Mouse (Mus musculus): ENCODE measurements around the gene Dcxr. TPM values are rescaled to one million over a fixed set of nuclear protein-coding genes. Genes with fewer than 3 reads are reported as not detected.
"Not testable (repeated sequence)": the region's sequence is repeated elsewhere in the genome, so short reads cannot be mapped to it uniquely, and the experiment has no call there.

Gene Dcxr
- total RNA-seq (2021) = 1 to 10 TPM; 8.2 to 9.6 TPM
- long read RNA-seq, experiment 1, partial matches to known transcripts = 1 of 9 reads
- long read RNA-seq, experiment 1, other reads (novel, unspliced or antisense) = 0 of 9 reads
- long read RNA-seq, experiment 2, partial matches to known transcripts = 0 of 7 reads
- long read RNA-seq, experiment 2, other reads (novel, unspliced or antisense) = 0 of 7 reads

DNA sequence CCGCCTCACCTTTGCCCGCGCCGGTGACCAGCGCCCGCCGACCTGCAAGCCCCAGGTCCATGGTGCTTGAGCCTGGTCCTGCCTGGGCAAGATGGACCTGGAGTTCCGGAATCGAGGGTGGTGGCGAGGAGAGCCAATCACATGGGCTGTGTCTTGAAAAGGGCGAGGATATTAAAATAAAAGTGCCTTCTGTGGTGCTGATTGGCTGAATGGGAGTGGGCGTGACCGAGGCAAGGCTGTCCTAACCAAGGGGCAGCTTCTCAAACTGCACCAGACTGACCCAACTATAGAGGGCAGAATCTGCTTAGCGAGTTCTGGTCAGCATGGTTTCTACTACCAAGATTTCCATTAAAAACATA is at the start of gene Dcxr:
Dcxr (minus strand) TSS at position 113 of the 359 bp plus-strand sequence.
- DNase-seq (ENCODE audit: low spot score) = peak; percentile 95

DNA sequence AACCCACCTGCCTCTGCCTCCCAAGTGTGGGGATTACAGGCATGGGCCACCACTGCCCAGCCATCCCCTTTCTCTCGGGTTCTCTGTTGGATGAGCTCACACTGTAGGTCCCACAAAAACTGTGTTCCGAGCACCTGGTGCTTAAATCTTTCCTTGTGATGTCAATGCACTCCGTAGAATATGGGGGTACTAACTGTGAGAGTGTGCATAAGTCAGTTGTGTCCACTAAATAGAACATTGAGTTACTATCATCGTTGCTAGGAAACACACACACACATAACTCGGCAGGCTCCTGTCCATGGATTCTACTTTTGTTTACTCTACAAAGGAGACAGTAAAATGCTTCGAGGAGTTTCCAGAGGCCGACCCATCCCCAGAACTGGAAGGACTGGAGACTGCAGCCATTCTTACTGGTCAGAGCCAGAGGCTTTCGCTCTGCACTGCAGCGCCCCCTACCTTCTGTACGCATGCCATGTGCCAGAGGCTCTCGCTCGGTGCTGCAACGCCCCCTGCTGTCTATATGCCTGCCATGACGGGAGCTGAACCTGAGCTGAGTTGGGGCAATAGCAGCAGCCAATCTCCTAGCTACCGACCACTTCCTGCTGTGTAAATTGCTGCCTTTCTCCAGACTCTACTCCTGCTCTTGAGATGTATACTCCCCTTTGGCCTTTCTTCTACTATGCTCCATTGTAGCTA is 48.8 kb upstream of the Dcxr start:
- DNase-seq (ENCODE audit: low spot score) = peak; percentile 96

DNA sequence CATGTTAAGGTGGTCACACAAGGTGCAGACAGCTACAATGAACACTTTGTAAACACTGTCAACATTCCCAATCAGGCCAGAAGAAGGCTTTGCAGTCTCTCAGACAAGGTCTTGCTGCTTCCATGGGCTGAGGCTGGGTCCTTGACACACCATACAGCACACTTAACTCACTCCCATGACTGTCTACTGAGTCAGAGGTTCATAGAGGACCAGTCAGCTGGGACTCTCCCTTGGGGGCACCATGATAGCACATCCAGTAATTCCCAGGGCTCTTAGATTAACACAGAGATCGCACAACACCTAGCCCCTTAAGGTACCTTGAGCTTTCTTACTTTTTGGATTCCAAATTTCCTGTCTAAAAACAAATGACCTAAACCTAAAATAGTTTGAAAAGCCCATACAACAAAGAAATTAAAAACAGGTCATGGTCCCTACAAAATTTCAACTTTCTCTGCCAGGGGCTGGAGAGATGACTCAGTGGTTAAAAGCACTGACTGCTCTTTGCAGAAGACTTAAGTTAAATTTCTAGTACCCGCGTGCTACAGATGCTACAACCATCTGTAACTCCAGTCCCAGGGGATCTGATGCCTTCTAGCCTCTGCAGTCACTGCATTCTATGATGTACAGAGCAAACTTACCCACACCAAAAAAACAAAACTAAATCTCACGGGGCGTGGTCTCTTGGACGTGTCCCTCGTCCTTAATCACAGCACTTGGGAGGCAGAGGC is 46.5 kb upstream of the Dcxr start:
- DNase-seq (ENCODE audit: low spot score) = no peak

DNA sequence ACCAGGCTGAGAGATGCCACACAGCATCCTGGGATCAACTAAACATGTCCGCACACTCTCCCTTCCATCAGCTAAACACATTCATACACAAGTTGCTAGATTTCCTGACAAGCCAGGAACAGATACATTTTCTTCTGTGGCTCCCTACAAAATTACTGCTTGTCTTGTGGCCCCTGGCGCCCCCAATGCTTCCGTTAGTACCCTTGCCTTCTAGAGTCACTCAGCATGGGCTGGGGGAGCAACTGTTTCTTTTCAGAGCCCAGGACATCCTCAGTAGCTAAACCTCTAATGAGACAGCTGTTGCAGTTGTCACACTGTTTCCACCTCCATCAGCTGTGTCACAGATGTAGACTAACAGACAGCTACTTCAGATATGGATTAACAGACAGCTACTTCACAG is 45.7 kb upstream of the Dcxr start:
- DNase-seq (ENCODE audit: low spot score) = no peak

DNA sequence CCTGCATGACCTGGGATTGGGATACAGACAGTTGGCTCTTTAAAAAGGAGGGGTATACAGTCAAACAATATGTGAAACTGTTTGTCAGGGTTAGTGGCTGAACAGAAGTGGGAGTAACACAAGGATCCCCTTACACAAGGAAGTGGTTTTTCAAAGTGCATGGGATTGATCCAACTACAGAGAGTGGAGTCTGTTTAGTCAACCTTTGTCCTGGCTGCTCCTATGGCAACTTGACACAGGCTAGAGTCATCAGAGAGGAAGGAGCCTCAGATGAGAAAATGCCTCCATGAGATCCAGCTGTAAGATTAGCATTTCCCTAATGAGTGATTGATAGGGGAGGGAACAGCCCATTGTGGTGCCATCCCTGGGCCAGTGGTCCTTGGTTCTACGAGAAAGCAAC is 41.1 kb upstream of the Dcxr start:
- no peak for DNase-seq (ENCODE audit: low spot score)

DNA sequence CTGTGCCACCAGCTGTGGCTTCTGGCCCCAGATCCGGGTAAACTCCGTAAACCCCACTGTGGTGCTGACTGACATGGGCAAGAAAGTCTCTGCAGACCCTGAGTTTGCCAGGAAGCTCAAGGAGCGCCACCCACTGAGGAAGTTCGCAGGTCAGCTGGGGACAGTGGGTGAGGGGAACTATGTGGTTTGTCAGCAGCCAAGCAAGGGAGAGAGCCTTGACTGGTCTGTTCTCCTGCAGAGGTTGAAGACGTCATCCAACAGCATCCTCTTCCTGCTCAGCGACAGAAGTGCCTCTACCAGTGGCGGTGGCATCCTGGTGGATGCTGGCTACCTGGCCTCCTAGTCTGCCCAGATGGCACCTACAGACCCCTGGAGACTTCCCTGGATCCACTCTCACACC is 39.9 kb upstream of the Dcxr start:
- DNase-seq (ENCODE audit: low spot score) = not testable (repeated sequence)

DNA sequence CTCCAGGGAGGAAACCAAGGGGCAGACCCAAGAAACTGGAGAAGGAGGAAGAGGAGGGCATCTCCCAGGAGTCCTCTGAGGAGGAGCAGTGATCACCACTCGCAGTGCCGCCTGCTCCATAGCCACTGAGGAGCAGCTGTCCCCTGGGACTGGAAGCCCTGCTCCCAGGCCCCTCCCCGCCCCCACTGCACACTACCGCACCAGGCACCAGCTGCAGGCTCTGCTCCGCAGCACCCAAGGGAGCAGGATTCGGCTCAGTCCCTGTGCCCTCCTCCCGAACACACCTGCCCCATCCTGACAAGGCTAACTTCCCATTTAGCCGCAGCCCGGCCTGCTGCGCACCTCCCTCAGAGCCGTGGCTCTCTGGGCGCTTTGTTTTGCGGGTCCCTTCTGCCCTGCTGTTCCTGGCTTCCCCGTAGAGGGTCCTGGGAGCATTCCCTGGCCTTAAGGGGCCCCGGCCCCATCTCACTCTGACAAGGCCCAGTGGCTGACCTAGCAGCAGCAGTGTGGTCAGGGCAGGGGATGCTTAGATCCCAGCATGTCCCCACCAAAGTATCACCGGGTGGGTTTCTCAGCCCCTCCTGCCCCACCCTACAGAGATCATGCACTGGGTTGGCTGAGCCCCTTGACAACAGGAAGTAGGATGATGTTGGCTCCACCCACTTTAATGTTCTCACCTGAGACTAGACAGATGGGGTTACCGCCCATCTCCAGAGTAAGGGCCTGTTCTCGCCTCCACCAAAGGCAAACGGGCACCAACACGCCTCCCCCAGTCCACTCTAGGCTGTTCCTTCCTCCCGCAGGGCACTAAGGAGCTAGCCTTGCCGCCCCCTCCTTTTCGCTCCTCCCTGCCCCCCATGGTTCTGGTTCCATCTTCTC is 36.3 kb upstream of the Dcxr start:
- not testable (repeated sequence) for DNase-seq (ENCODE audit: low spot score)

DNA sequence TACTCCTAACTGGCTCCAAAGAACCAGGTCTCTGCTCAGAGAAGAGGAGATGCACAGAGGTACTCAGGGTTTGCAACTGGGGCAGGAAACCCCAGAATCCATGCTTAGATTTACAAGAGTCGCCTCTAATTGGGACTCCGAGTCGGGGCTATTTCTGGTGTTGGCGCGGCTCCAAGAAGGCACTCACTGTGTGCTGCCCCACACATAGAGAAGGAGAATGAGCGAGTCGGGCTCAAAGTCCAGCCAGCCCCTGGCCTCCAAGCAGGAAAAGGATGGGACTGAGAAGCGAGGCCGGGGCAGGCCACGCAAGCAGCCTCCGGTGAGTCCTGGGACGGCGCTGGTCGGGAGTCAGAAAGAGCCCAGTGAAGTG is 35.6 kb upstream of the Dcxr start, which contains the start of gene Hmga1b:
Hmga1b (plus strand) TSS at position 123 of the 370 bp plus-strand sequence.
- DNase-seq (ENCODE audit: low spot score) = not testable (repeated sequence)

DNA sequence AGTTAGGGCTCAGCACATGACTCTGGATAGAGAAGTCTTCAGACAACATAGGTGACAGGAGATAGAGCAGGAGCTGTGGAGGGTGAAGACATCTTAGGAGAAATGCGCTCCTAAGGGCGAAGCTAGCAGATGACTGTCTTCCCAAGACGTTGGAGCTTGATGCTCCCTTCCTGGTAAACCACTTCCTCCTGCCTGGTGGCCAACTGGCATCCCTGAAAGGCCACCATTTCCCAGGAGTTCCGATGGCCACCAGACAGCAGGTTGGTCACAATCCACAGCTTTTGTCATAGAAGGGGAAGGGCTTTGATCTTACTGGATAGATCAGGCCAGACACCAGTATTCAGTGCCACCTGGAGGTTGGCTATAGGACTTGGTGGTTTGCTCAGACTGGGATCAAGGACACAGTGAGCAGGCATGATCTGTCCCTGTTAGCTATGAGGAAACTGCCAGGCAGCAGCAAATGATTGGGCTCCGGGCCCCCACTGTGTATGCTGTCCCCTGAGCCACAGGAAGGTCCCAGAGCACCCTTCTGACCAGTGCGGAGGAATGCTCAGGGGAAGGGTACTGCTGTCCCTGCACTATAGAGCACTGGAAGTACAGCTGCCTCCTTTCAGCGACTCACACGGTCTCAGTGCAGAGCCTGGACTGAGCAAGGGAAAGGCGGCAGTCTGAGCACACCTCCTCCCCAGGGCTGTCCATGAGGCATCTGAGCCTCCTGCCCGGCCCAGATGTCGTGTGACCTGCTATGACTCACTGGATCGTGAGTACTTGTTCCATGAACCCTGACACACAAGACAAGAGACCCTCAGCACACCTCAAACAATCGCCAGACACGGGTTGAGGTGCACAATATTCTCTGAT is 35.0 kb upstream of the Dcxr start:
- DNase-seq (ENCODE audit: low spot score) = no peak

DNA sequence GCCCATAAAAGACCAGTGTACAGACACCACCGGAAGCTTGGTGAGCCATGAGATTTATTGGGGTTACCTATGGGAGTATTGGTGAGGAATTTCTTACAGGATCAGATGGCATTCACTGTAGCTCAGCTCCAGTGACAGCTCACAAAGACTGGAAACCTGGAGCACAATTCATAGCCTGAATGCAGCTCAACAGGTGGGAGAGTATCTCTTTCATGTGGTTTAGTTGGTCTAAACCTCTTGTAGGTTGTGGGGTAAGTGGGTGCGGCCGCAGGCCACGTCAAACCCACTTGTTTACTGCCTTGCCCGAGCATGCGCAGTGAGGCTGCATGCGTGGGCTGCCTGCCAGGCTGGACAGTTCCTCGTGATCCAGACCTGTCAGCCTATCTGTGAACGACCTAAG is 33.2 kb upstream of the Dcxr start:
- DNase-seq (ENCODE audit: low spot score) = no peak

DNA sequence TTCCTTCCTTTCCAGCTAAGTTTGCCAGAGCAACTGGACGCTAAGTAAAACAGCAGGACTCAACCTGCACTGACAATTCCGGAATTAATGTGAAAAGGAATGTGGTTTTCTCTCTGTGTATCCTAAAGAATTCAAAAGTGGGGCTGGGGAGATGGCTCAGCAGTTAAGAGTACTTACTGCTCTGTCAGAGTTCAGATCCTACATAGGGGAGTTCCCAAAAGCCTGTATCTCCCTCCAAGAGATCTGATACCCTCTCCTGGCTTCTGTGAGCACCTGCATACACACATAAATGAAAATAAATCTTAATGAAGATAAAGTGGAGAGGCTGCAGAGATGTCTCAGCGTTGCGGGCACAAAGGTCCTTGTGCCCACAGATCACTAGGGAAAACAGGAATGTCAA is 24.5 kb upstream of the Dcxr start:
- no peak for DNase-seq (ENCODE audit: low spot score)

DNA sequence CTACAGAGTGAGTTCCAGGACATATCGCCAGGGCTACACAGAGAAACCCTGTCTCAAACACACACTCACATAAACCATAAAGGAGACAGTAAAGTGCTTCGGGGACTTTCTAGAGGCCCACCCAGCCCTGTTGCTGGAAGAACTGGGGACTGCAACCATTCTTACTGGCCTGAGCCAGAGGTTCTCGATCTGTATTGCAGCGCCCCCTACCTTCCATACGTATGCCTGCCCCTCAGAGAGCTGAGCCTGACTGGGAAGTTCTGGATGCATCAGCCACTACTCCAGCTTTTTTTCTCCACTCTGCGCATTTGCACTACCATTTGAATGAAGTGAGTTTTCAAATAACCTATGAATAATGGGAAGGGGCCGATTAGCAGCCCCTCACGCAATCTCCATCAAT is 22.3 kb upstream of the Dcxr start:
- peak; percentile 56 for DNase-seq (ENCODE audit: low spot score)

DNA sequence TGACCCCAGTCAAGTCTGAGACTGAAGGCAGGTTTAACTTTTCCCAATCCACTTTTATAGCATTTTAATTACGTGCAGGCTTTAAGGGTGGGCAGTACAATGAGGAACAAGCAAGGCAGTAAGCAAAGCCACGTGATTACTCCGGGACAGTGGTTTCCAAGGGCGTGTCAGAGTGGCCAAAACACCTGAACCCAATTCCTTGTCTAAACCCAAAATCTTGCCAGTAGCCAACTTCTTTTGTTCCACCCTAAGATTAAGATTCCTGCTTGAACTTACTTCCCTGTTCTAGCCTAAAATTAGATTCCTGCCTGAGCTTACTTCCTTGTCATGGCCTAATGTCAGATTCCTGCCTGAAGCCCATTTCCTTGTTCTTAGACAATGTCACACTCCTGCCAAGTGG is 20.9 kb upstream of the Dcxr start:
- no peak for DNase-seq (ENCODE audit: low spot score)

DNA sequence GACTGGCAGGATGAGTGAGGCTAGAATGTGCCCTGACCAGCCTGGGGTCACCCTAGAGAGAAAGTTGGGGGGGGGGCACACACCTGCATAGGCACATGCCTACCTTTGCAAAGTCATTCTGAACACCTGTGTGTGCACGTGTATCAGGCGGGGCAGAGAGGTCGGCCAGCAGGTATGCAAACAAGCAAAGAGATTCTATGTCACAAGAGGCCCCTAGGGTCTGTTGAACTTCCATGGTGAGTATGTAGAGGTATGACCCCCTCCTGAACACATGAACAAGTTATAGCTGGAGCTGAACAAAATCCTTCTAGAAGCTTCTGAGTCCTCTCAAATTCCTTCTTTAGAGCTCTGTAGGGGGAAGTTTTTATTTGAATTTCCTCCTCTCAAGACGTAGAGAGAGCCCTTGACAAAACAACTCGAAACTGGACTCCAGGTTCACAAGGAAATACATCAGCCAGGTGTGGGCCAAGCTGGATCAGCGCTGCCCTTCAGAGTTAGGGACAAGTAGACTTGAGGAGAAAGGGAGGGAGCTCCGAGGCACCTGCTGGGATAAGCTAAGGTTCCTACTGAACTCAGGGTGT is 17.1 kb upstream of the Dcxr start:
- no peak for DNase-seq (ENCODE audit: low spot score)

DNA sequence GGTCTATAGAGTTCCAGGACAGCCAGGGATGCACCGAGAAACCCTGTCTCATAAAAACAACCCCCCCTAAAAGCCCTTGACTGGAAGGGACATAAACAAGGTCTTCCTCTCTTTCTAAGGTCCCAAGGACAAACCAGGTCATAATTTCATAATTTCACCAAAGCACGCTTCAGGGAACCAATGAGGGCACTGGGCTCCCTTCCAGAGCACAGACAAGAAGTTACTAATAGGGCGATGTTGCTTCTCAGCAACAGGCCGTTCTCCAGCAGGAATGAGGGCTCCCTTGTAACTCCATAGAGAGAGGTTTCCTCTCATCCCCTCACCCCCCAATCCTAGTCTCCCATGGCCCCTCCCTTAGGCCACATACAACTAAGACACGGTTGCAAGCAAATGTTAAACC is 13.9 kb upstream of the Dcxr start:
- DNase-seq (ENCODE audit: low spot score) = no peak

DNA sequence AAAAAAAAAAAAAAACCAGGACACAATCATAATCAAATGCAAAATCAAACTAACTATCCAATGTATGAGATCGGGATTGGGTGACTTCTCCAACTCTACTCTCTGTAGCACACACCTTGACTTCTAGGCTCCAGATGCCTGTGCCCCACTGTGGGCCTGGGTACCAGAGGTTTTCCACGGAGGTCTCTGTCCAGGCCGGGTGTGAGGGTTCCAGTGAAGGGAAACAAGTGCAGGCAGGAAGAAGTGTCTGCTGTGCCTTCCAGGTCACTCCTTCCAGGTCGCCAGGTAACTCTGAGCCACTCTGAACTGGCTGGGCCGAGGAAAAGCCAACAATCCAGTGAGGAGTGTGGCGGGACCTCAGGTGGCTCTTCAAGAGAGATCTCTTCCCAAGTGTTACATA is 9.3 kb upstream of the Dcxr start:
- DNase-seq (ENCODE audit: low spot score) = no peak

DNA sequence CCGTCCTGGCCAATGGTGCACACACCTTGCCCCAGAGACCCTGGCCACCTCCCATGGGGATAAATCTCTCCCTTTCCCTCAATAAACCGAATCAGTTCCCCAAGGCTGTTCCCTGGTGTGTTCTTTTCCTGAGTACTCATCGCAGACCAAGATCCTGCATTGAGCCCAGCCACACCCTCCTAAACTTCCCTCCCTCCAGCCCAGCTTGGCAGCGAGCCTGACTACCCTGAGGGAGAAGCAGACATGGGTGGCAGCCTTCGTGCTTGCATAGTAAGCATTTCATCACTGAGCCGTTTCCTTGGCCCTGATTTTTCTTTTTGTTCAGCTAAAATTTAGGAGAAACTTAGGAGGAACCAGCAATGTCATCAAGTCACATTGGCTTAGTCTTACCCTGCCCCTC is 6.4 kb upstream of the Dcxr start:
- no peak for DNase-seq (ENCODE audit: low spot score)

DNA sequence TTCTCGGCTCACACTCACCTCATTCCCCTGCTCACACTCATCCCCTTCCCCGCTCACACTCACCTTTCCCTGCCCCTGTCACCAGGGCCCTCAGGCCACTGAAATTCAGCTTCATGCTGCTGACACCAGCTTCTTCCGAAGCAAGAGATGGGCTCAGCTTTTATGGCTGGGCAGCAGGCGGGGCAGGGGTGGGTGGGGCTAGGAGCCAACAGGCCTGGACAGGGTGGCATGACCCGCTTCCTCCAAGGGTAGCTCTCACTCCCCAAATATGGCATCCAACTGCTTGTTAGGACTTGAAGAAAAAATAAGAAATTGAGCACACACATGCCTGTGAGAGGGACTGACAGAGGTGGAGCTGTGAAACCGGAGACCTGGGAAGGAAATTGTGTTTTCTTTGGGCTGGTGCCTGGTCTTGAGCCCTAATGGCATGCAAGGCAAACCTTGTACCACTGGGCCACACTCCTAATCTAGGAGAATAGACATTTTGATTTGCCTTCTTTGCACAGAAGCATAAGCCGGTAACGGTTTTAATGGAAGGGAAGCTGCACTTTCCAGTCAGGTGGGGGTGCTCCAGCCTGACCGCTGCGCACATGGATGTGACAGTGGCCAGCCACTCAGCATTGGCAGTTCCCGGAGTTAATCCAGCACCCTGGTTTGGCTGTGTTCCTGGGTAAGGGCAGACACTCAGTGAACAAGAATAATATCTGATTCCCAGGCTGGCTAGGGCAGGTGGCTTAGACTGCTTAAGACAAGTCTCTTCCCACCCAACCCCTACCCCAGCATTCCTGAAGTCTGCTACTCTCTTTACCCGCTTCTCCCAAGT is 5.0 kb upstream of the Dcxr start, which contains the start of gene Cbr2:
Cbr2 (minus strand) TSS at position 257 of the 823 bp plus-strand sequence.
- DNase-seq (ENCODE audit: low spot score) = no peak

DNA sequence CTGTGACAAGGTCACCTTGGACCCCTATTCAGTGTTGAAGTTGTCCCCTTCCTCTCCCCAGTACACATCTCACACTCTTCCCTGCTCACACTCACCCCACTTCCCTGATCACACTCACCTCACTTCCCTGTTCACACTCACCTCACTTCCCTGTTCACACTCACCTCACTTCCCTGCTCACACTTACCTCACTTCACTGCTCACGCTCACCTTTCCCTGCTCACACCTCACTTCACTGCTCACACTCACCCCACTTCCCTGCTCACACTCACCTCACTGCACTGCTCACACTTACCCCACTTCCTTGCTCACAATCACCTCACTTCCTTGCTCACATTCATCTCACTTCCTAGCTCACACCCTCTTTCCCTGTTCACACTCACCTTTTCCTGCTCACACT is 4.3 kb upstream of the Dcxr start:
- DNase-seq (ENCODE audit: low spot score) = no peak

Data from gastrocnemius, adult 18-20 months (tissue).